8 mouse cellular contexts compared by ENCODE assay signal in the genomic region with DNA sequence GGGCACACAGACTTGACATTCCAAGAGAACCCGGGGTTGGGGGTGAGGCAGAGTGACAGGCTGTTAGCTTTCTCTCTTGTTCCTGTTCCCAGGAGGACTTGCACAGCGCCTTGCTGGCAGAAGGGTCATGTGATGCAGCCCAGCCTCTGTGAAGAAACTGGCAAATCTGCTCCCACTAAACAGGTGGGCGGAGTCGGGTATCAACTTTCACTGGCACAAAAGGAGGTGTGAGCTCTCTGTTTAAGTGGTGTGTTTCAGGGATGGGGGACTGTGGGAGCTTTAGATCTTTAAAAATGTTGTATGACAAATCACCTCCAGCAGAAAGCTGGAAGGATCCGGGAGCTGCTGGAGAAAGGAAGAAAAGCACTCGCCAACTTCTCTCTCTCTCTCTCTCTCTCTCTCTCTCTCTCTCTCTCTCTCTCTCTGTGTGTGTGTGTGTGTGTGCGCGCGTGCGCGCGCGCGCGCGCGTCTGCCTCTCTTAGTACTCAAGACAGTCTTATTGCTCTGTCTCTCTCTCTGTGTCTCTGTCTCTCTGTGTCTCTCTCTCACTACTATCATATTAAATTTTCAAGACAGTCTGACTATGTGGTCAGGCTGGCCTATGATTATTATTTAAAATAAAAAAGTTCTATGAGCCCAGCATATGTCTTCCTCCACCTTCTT. TPM values are rescaled to one million over a fixed set of nuclear protein-coding genes. Genes with fewer than 3 reads are reported as not detected.
A peak's percentile ranks its signal among the peaks of the same experiment; 100 is the strongest.
DNase-seq lines count a peak whose midpoint lies in the region; TF ChIP-seq lines count a peak whose summit lies in the region.

No protein-coding gene starts in this region.

- no peaks in the 10 kb centered on the region for H3K79me2 ChIP-seq in heart, adult 2 months (replicated peaks; ENCODE audit: control insufficient read depth, insufficient read depth, low read length)

- peak; percentile 84 for DNase-seq in ES-E14 (ENCODE audit: low read depth, low spot score)
- DNase-seq in embryonic facial prominence, embryonic 10.5 days (ENCODE audit: low spot score): peak; percentile 91
- DNase-seq in heart, adult 2 months: peak; percentile 33 to 71
- DNase-seq in kidney, adult 18-20 months: peak; percentile 60
- DNase-seq in limb, embryonic 10.5 days (ENCODE audit: low spot score): peak; percentile 89
- DNase-seq in mesoderm, embryonic 11.5 days (ENCODE audit: low read depth, low spot score): peak; percentile 89
- peak; percentile 30 for DNase-seq in skeletal muscle tissue, adult 2 months (ENCODE audit: low read depth, low spot score)
- no peak for DNase-seq in spleen, adult 12 weeks (ENCODE audit: low spot score)

- no peak overlapping the region for H3K9ac ChIP-seq in ES-E14 (ENCODE audit: insufficient read depth, low read depth, low read length, poor library complexity, severe bottlenecking)
- H3K9ac ChIP-seq in heart, adult 2 months (ENCODE audit: low read depth, low read length): no peak overlapping the region

- H3K27me3 ChIP-seq in embryonic facial prominence, embryonic 10.5 days (replicated peaks; ENCODE audit: low read depth, poor library complexity, severe bottlenecking): no peaks in the 10 kb centered on the region
- no peaks in the 10 kb centered on the region for H3K27me3 ChIP-seq in heart, adult 2 months (ENCODE audit: control insufficient read depth, insufficient read depth, low read length)
- no peaks in the 10 kb centered on the region for H3K27me3 ChIP-seq in limb, embryonic 10.5 days (ENCODE audit: low read depth, poor library complexity, severe bottlenecking)

- no peak for TF ChIP-seq CTCF in heart, adult 2 months (IDR thresholded peaks at IDR 0.05)

- H3K27ac ChIP-seq in ES-E14 (ENCODE audit: insufficient read depth, low read depth, low read length, poor library complexity, severe bottlenecking): no peak overlapping the region
- peak overlapping the region; percentile 81 for H3K27ac ChIP-seq in embryonic facial prominence, embryonic 10.5 days (replicated peaks)
- no peak overlapping the region for H3K27ac ChIP-seq in heart, adult 2 months
- peak overlapping the region; percentile 84 for H3K27ac ChIP-seq in limb, embryonic 10.5 days

- TF ChIP-seq POLR2A in heart, adult 2 months (IDR thresholded peaks at IDR 0.05; ENCODE audit: insufficient read depth, low read depth, low read length): no peak

- H3K4me1 ChIP-seq in ES-E14 (ENCODE audit: control insufficient read depth in 2 of 2, insufficient read depth in 2 of 2, low read length in 2 of 2, poor library complexity in 1 of 2): peaks cover 0 to 10% of the 10 kb centered on the region in 2 experiments; a peak in 2 of 4 replicates
- peaks cover 38% of the 10 kb centered on the region for H3K4me1 ChIP-seq in embryonic facial prominence, embryonic 10.5 days
- H3K4me1 ChIP-seq in heart, adult 2 months (ENCODE audit: control insufficient read depth, insufficient read depth, low read length): no peaks in the 10 kb centered on the region
- H3K4me1 ChIP-seq in limb, embryonic 10.5 days: peaks cover 23% of the 10 kb centered on the region

- H3K4me3 ChIP-seq in ES-E14 (ENCODE audit: insufficient read depth in 1 of 2, low read depth in 1 of 2, low read length in 2 of 2, poor library complexity in 1 of 2, severe bottlenecking in 1 of 2): no peak overlapping the region
- peak overlapping the region; percentile 49 for H3K4me3 ChIP-seq in embryonic facial prominence, embryonic 10.5 days
- H3K4me3 ChIP-seq in heart, adult 2 months: no peak overlapping the region
- peak overlapping the region; percentile 46 for H3K4me3 ChIP-seq in limb, embryonic 10.5 days

- in situ Hi-C loops in ES-E14 (cut with MboI; ENCODE audit: low sequenced_read_pairs in 2 of 2, unreplicated experiment in 2 of 2): no loop called here

- no peaks in the 10 kb centered on the region for H3K9me3 ChIP-seq in ES-E14 (ENCODE audit: control insufficient read depth, insufficient read depth, low read depth, low read length)
- H3K9me3 ChIP-seq in embryonic facial prominence, embryonic 10.5 days: 0 out of 2 replicates have a peak, but pooled peaks cover 2% of the 10 kb centered on the region
- no peaks in the 10 kb centered on the region for H3K9me3 ChIP-seq in limb, embryonic 10.5 days (replicated peaks)

- H3K36me3 ChIP-seq in ES-E14 (ENCODE audit: control insufficient read depth, insufficient read depth, low read length, poor library complexity, severe bottlenecking): no peaks in the 10 kb centered on the region
- peaks cover 66% of the 10 kb centered on the region for H3K36me3 ChIP-seq in embryonic facial prominence, embryonic 10.5 days (replicated peaks)
- no peaks in the 10 kb centered on the region for H3K36me3 ChIP-seq in heart, adult 2 months (ENCODE audit: control insufficient read depth, insufficient read depth, low read length)
- H3K36me3 ChIP-seq in limb, embryonic 10.5 days: no peaks in the 10 kb centered on the region

- intact Hi-C loops in heart, adult 2 months (cut with DNase I): no loop called here

- WGBS in embryonic facial prominence, embryonic 10.5 days: 4% methylated on average over 17 of the region's 17 CpGs
- WGBS in heart, adult 2 months: 7% methylated on average over 17 of the region's 17 CpGs
- 8% methylated on average over 17 of the region's 17 CpGs for WGBS in limb, embryonic 10.5 days

- TF ChIP-seq EP300 in heart, adult 2 months (IDR thresholded peaks at IDR 0.05; ENCODE audit: insufficient read depth, low read depth, low read length): no peak

TF ChIP-seq in ES-E14, 5 proteins besides CTCF, POLR2A, EP300 and RAD21:
- TF ChIP-seq CHD2 (IDR thresholded peaks at IDR 0.05; ENCODE audit: low read depth, low read length): no peak
- TF ChIP-seq HCFC1 (IDR thresholded peaks at IDR 0.05; ENCODE audit: borderline replicate concordance, insufficient read depth, low read length): no peak
- no peak for TF ChIP-seq ZC3H11A (IDR thresholded peaks at IDR 0.05; ENCODE audit: borderline replicate concordance, low read depth, low read length)
- no peak for TF ChIP-seq ZNF384 (IDR thresholded peaks at IDR 0.05; ENCODE audit: low read depth, low read length)
- TF ChIP-seq MAFK (IDR thresholded peaks at IDR 0.05; ENCODE audit: insufficient read depth, low read depth, low read length): no peak

RNA-seq across cellular contexts. Expression of gene Rad18, which starts 32.4 kb away (rescaled TPM):
- total RNA-seq in ES-E14 (2012; rRNA removed): 23.7 and 24.3 TPM in 2 replicates
- 54.5 and 55.9 TPM in 2 replicates for polyA plus RNA-seq in embryonic facial prominence, embryonic 10.5 days (2016; fragmentation: Nextera tagmentation; extraction: Ambion mirVana)
- total RNA-seq in heart, adult 2 months (2021): 1 to 10 TPM; 1.3 to 1.6 TPM
- 0.53 and 0.66 TPM in 2 replicates for polyA plus RNA-seq in heart, adult 2 months (2012; rRNA removed)
- polyA plus RNA-seq in limb, embryonic 10.5 days (2016; fragmentation: Nextera tagmentation; extraction: Ambion mirVana): 55.0 and 59.0 TPM in 2 replicates

Comparison
In these comparisons a context has a peak if more than half of its experiments do, and no peak if none do; other contexts are left out.
1. H3K27ac ChIP-seq: peak in embryonic facial prominence, embryonic 10.5 days (single experiment) and limb, embryonic 10.5 days (single experiment); none in ES-E14 (single experiment) and heart, adult 2 months (single experiment).
2. H3K4me3 ChIP-seq: peak in embryonic facial prominence, embryonic 10.5 days (single experiment) and limb, embryonic 10.5 days (single experiment); none in ES-E14 (0 of 2) and heart, adult 2 months (single experiment).
3. RNA of gene Rad18, which starts 32.4 kb away (polyA plus RNA-seq): 55.0 to 59.0 TPM in limb, embryonic 10.5 days and 54.5 to 55.9 TPM in embryonic facial prominence, embryonic 10.5 days; 0.53 to 0.66 TPM in heart, adult 2 months; every median in the first group is over 10 times any median in the second.